Mouse (Mus musculus): ENCODE data around the gene Gm28729.
"Not testable (repeated sequence)": the region's sequence is repeated elsewhere in the genome, so short reads cannot be mapped to it uniquely, and the experiment has no call there.

Gene Gm28729

DNA sequence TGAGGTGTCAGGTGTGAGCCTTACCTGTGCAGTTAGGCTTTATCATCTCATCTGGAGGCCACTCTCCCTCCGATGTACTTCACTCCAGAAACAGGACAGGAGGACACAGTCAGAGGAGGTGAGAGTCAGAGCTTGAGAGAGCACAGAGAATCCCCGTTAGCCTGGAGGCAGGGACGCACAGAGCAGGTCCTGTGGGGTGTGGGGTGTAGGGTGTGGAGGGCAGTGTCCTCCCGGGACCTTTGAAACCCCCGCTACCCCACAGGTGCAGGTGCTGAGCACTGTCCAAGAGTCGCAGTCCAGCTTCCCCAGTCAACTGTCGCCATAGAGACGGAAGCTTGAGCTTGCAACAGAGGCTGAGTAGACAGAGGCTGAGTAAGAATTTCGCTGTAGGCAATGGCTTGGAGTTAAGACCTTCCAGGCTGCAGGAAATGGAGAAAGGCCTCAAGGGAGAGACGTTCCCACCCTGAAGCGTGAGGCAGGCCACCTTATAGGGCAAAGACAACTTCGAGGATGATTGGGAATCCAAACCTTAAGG is at the start of gene Gm28729:
TSS of gene Gm28729 (minus strand) at position 293 of the 535 bp plus-strand sequence.
- DNase-seq (ENCODE audit: low spot score in 2 of 2) = no peak

DNA sequence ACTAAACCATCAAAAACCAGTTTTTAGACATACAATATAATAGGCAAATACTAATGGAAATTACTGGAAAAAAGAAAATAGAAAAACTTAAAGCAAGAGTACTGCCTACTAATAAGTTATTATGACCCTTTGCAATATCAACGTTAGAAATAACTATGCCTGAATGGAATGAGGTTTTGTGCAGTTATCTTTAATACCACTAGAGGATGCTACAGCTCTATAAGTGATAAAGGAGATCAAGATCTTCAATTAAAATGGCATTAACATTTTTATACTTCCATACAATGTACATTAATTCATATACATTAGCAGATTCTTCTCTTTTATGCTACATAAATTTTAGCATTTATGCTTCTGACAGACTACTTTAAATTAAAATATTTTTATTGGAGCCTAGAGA is 48.2 kb upstream of the Gm28729 start:
- no peak for DNase-seq (ENCODE audit: low spot score in 2 of 2)

DNA sequence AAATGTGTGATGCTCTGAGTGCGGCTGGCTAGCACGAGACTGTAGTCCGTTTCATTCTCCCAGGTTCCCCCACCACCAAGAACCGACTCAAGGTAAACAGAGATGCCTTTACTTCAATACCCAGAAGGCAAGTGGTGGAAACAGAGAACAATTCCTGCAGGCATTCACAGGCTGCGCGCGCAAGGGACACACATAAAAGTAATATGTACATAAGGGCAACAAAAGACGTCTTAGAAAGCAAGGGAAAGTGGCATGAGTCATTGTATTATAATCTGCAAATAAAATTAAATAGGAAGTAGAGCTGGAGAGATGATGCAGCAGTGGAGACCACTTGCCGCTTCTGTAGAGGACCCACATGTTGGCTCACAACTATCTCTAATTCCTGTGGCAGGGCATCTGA is 47.7 kb upstream of the Gm28729 start:
- DNase-seq (ENCODE audit: low spot score in 2 of 2) = no peak

DNA sequence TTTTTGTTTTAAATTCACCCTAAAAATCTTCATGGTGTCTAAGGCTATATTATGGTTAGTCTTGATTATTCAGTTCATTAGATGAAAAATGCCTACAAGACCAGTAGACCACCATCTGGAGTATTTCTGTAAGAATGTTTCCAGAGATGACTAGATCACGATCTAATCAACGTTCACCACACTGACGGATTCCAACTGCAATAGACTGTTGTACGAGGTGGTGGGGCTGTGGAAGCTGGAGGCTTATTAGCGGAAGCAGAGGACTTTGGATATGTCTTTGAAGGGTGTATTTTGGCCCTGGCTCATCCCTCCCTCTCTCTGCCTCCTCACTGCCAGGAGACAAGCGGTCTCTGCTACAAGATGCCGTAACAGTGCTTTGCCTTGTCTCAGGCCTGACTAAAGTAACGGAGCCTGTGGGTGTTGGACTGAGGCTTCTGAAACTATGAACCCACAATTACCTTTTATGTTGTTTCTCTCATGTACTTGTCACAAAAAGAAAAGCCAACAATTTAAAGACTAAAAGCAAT is 41.5 kb upstream of the Gm28729 start:
- DNase-seq (ENCODE audit: low spot score in 2 of 2) = no peak

DNA sequence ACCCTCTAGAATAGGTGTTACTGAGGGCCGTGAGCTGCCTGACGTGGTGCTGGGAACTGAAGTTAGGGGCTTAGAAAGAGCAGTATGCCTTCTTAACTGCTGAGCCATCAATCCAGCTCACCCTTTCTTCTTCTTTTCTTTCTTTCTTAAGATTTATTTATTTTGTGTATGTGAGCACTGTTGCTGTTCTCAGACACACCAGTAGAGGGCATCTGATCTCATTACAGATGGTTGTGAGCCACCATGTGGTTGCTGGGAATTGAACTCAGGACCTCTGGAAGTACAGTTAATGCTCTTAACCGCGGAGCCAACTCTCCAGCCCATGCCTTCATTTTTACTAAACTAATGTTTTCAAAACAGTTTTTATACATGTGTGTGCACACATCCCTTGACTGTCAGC is 38.4 kb upstream of the Gm28729 start:
- DNase-seq (ENCODE audit: low spot score in 2 of 2) = no peak

DNA sequence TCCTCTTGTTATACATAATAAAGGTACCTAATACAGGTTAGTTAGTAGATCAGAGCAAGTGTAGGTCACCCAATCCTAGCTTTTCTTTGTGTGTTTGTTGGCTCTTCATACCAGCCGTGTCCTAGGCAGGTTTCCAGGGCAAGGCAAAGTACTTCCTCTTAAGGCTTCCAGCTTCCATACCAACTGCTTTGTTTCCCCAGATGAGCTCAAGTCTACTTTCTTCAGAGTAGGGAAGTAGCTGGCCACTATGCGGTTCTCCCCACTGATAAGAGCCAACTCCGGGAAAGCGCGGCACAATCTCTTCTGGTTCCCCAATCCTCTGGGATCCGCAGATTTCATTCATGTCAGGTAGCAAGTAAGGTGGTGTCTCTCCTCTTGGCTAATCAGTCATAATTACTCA is 34.1 kb upstream of the Gm28729 start:
- DNase-seq (ENCODE audit: low spot score in 2 of 2) = no peak

DNA sequence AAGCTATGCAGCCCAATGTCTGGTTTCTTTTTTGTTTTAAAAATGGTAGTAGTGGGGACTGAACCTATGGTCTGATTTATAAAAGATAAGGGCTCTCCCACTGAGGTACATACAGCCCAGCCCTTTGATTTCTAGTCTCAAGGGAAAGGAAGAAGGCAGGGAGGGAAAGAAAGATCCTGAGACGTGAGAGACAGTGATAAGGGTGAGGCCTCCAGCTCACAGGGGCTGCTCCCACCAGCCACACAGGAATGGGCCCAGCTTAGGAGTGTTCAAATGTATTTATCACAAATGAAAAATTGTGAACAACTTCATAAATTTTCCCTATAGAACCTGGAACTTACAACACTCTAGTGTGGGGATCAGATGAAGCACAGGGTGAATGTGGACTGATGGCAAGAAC is 33.5 kb upstream of the Gm28729 start:
- DNase-seq (ENCODE audit: low spot score in 2 of 2) = no peak

DNA sequence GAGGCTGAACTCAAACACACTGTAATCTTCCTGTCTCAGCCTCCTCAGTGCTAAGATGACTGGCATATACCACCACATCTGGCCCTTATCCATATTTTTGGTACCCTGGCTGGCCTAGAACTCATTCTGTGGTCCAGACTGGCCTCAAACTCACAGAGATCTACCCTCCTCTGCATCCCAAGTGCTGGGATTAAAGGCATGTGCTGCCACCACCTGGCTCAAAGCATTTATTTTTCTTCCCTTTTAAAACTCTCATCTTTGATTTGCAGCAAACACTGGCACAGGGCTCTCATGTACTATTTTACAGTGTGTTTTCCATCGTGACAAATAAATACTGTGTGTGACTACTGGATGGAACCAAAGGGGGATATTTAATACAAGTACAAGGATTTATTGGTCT is 29.0 kb upstream of the Gm28729 start:
- no peak for DNase-seq (ENCODE audit: low spot score in 2 of 2)

DNA sequence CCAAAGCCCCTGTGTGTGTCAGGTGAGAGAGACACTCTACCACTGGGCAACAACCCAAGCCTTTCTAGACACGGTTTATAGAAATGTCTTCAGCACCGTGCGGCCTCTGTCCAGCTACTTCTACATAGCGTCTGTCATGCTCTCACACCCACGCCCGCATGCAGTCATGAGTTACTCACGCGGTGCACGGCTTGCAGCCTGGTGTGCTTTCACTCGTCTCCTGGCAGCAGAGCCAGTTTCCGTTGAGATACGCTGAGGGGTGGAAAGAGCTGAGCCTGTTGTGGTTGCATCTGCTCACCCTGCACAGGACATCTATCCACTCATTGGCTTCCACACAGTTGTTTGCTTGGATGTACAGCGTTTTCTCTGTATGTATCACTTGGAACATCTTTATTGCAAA is 20.3 kb upstream of the Gm28729 start:
- no peak for DNase-seq (ENCODE audit: low spot score in 2 of 2)

DNA sequence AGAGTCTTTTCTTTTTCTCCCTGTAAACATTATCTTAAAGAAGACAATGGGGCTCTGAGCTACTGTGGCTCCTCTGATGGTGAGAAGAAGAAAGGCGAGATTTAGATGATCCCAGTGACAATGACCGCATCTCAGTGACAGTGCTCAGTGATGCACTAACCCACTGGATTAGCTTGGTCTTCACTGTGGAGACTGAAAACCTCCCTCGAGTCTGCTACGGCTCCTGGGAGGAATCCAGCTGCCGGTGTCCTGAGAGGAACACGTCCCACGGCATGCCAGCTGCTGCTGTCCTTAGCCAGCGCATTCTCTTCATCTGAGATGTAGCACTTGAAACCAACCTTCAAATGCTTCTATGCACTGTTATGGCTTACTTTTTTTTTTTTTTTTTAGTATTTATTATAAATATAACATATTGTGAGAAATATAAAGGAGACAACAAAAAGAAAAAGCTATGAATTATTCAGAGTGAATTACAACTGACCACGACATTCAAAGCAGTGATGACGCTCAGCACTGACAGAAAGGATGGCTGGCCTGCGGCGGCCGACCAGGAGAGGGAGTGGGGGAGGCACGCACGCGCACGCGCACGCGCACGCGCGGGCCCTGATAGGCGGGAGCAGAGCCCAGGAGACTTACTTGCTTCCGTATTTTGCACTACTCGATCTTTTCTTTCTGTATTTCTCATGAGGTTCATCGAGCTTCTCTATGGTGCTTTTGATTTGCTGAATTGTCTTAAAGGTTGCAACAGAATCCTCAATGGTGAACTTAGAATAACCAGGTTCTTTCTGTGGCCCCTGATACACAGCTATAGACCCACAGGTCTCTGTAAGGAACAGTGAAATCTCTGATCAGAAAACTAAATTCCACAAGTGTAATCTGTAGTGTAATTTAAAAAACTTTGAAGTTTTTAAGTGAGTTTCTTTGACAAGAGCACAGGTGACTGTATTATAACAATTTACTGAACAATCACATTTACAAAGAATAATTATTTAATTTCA is 18.9 kb upstream of the Gm28729 start:
- peak in 1 of 2 experiments; percentile 27 for DNase-seq (ENCODE audit: low spot score in 2 of 2)

DNA sequence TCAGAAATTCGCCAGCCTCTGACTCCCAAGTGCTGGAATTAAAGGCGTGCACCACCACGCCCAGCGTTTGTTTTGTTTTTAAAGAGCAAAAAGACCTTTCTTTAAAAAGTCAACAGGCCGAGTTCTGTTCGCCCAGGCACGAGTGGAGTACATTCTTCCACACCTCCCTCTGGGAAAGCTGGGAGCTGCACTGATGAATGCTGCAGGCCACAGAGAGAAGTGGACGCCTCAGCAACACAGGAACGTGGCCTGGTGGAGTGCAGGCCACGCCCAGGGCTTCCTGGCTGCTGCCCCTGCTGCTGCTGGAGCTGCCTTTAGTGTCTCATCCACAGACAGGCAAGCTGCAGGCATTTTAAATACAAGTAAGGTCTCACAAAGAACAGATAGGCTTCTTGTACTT is 13.9 kb upstream of the Gm28729 start:
- no peak for DNase-seq (ENCODE audit: low spot score in 2 of 2)

DNA sequence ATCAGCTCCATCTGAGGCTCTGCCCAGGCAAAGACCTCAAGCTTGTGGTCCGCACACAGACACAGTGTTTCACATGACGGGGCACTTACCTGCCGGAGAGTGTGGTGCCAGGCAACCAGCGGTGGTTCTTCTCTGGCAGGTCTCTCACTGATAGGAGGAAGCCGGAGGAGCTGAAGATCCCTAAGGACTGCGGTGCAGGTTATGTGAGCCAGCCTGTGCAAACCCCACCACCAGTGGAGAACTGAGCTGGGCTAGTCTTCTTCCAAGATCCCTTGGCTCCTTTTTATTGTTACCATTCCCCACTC is 12.5 kb upstream of the Gm28729 start:
- no peak for DNase-seq (ENCODE audit: low spot score in 2 of 2)

DNA sequence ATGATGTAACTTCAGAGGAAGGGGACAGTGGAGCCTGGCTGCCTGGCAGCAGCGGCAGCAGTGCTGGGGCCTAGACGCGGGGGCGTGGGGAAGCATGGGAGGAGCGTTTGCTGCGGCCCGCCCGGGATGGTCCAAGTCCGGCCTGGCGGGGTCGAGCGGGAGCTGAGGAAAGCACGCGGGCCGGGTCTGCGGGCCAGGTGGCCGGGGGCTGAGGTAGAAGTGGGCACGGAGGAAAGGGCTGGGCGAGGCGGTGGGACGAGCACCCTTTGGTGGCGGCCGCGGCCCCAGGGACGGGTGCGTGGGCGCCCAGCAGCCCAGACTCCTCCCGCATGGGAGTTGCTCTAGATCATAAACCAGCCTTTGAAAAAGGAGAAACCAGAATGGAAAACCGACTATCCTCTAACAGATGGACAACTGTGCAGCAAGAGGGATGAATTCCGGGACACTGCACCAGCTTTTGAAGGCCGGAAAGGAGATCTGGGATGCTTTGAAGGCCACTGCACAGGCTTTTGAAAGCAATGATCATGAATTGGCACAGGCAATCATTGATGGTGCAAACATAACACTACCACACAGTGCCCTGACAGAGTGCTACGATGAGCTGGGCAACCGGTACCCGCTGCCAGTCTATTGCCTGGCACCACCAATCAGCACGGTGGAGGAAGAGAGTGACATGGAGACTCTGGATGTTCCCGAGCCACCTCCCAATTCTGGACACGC is 12.0 kb upstream of the Gm28729 start:
- no peak for DNase-seq (ENCODE audit: low spot score in 2 of 2)

DNA sequence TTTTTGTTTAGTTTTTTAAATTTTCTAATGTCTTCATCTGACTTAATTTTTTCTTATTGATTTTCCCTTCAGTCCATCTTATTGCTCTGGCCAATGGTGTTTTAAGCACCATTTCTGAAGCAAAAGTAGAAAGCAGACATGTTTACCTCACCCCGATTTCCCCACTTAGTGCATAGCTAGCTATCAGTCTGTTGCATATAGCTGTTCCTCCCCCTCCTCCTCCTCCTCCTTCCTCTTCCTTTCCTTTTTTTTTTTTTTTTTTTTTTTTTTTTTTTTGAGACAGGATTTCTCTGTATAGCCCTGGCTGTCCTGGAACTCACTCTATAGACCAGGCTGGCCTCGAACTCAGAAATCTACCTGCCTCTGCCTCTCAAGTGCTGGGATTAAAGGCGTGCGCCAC is 11.0 kb upstream of the Gm28729 start:
- not testable (repeated sequence) for DNase-seq (ENCODE audit: low spot score in 2 of 2)

DNA sequence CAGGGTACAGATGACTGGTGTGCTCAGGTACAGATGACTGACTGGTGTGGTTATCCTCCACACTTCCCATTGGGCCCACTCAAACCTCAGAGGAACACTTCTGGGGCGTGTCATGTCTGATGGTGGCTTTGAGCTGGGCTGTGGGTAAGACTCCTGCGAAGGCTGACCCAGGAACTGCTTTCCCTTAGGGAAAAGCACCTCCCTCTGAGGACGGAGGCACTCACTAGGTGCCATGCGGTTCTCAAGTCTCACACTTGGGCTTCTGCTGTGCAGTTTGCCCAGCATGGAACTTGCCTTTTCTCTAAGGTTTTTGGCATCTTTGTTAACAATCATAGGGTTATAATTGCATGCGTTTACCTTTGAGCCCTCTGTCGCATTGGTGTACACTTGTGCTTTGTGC is 10.4 kb upstream of the Gm28729 start:
- DNase-seq (ENCODE audit: low spot score in 2 of 2) = no peak

DNA sequence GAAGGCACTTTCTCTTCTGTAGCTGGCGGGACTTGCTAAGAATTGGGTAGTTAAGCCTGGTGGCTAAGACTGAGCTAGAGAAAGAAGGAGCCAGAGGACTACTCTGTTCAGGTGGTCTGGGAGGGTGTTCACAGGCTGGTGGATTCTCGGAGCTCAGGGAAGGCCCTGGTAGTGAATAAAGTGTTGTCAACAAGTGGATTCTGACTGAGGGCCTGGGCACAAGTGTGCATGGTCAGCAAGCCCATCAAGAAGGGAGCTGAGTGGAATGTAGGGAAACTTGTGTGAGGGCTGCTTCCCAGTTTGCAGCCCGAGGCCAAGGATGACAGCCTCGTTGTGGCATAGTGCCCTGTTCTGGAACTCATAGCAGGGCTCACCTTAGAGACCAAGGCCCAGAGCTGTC is 9.2 kb upstream of the Gm28729 start:
- no peak for DNase-seq (ENCODE audit: low spot score in 2 of 2)

DNA sequence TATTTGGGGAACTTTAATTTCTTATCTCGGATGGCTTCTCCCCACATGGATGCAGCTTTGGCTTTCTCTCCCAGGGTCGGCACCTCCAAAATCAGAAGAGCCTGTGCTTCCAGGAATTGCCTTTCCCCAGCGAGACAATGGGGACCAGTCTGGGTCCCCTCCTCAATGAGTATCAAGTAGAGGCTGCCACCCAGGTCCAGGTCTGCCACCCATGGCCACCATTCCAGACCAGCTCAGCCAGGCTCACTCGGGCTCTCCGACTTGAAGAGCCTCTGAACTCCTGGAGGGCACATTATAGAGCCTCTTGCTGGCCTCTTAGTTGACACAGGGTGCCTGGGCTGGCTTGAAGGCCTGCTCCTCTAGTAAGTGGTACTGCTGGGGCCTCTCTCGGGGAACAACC is 8.4 kb upstream of the Gm28729 start:
- DNase-seq (ENCODE audit: low spot score in 2 of 2) = no peak

DNA sequence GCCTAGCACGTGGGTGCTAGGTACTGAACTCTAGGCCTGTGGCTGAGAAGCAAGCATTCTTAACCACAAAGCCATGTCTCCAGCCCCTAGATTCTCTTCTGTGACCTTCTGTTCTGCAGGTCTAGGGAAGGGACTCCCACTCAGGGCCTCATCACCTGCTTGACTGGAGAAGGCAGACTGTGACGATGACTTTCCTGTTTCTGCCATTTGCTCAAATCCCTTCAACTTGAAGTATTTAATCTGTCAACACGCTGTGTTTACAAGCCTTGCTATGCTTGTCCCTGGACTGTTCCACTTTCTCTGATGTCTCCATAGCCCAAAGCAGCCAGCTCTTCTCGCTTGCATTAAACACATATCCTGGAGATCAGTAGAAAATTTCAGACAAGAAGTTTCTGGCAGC is 7.5 kb upstream of the Gm28729 start:
- DNase-seq (ENCODE audit: low spot score in 2 of 2) = no peak

DNA sequence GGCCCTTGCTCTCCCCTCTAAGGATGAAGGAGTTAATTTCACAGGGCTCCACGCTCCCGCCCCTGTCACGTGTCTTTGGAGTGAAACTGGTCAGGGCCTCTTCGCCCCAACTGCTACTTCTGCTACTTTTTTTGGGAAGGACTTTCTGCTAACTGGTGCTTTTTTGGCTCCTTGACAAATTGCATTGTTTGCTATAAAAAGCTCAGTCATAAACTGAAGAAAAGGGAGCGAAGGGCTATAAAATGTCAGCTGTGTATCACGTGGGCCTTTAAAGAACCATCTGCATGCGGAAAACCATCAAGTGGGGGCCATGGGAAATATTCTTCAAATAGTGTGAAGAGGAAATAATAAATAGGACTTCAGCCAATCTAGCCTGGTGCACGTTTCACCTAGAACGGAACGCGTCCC is 5.6 kb upstream of the Gm28729 start:
- no peak for DNase-seq (ENCODE audit: low spot score in 2 of 2)

DNA sequence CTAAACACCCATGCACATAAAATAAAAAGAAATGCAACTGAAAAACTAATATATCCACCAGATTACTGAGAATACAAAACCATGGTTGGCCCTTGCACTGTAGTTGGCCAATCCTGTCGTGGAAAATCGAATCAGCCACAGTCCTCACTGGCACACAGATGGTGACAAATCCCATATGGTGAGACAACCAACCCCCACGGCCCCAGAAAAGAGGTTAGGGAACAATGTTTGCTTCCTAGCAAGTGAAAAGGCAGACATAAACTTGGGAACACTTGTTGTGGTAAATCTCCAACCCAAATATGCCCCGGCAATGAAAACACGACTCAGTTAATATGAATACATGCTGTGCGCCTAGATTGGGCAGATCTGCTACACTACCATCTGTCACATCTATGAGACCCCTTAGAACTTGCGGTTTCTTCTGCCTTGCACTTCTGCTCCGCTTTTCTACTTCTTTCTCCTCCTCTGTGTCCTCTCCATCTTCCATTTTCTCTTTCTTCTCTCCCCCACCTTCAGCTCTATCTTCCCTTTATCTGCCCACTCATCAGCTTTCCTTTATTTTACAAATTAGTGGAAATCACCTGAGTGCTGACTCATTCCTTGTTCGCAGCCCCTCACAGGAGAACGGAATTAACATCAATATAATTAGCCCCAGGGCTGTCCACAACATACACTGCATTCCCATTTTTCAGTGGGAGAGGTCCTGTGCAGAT is 5.1 kb upstream of the Gm28729 start:
- no peak for DNase-seq (ENCODE audit: low spot score in 2 of 2)

DNA sequence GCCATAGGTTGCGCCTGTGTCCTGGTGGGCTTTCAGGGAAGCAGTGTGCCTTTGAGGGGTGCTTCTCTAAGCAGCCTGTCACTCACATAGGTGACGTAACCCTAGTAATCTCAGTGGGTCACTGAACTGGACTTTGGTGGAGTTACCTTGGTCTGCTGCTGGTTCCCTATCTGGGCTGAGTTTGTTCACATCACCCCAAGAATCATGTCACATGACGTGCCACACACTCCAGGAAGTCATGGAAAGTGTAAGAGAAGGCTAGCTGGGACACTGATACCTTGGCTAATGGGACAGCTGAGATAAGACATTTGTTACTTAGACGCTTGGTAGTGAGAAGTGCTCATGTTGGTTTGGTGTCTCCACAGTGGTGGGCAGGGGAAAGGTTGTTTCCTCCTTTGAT is 947 bp upstream of the Gm28729 start:
- no peak for DNase-seq (ENCODE audit: low spot score in 2 of 2)

DNA sequence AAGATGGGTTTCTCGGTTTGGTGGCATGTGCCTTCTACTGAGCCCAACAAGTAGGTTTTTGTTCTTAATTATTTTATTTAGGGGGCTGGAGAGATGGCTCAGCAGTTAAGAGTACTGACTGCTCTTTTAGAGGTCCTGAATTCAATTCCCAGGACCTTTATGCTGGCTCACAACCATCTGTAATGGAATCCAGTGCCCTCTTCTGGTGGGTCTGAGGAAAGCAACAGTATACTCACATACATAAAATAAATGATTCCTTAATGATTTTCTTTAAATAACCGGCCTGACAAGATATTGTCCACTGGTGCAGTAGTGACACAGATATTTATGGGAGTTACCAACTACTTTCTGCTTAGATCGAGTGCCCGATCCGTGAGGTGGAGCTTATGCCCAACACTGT is 1.9 kb downstream of the Gm28729 start:
- DNase-seq (ENCODE audit: low spot score in 2 of 2) = no peak
